Comparison of ENCODE assay signal across 14 mouse cellular contexts in genomic region chr17:63878889-63879288, GRCm38 (mm10). TPM values are rescaled to one million over a fixed set of nuclear protein-coding genes. Genes with fewer than 3 reads are reported as not detected.
DNase-seq lines count a peak whose midpoint lies in the region; ATAC-seq and TF ChIP-seq lines count a peak whose summit lies in the region.
"Had no signal": no experiment of that assay in that cellular context is flagged by ENCODE, and none has a peak within 500 bp of the region (broad histone marks: within the 10 kb centered on the region; RNA-seq: fewer than 3 reads in every experiment).

No protein-coding gene starts in this region.

- H3K4me2 ChIP-seq in midbrain, postnatal 0 days (ENCODE audit: low read depth, low read length, poor library complexity, severe bottlenecking), result no peak overlapping the region
- no peak overlapping the region for H3K4me2 ChIP-seq in midbrain, embryonic 11.5 days
- H3K4me2 ChIP-seq: embryonic facial prominence, embryonic 15.5 days; hindbrain, embryonic 15.5 days; liver, embryonic 13.5 days had no signal

- intact Hi-C loops in heart, postnatal 36 days (cut with DNase I), result no loop called here

- peak; percentile 12 for DNase-seq in embryo, embryonic 11 days
- DNase-seq in embryo, embryonic 9.5 days (ENCODE audit: extremely low spot score), result no peak
- peak; percentile 24 for DNase-seq in heart, adult 8-10 months (ENCODE audit: low spot score)
- no peak for DNase-seq in heart, postnatal 36 days
- DNase-seq in midbrain, postnatal 0 days (ENCODE audit: low spot score), result peak; percentile 8
- DNase-seq in midbrain, embryonic 11.5 days (ENCODE audit: low spot score, missing footprints), result no peak
- peak; percentile 6 for DNase-seq in layer of hippocampus, adult 9-10 months (ENCODE audit: low spot score)
- no peak for DNase-seq in ovary, postnatal 36 days (ENCODE audit: low spot score)
- DNase-seq: cerebellum, adult 9-11 months; liver, embryonic 13.5 days; thymus, postnatal 14 days had no signal

- ATAC-seq in midbrain, postnatal 0 days (ENCODE audit: low FRiP score), result no peak
- no peak for ATAC-seq in midbrain, embryonic 11.5 days (ENCODE audit: low FRiP score)
- ATAC-seq: activated CD4-positive, CD25-positive, alpha-beta regulatory T cell, adult 4 months had no signal

- H3K4me3 ChIP-seq in midbrain, postnatal 0 days (ENCODE audit: low read depth, low read length), result no peak overlapping the region
- no peak overlapping the region for H3K4me3 ChIP-seq in midbrain, embryonic 11.5 days (ENCODE audit: low read depth, low read length)
- H3K4me3 ChIP-seq: embryonic facial prominence, embryonic 15.5 days; hindbrain, embryonic 15.5 days; liver, embryonic 13.5 days had no signal

- H3K4me1 ChIP-seq in midbrain, postnatal 0 days (ENCODE audit: insufficient read depth, low read length), result no peaks in the 10 kb centered on the region
- H3K4me1 ChIP-seq in midbrain, embryonic 11.5 days (ENCODE audit: control insufficient read depth, insufficient read depth, low read length), result no peaks in the 10 kb centered on the region
- H3K4me1 ChIP-seq: embryonic facial prominence, embryonic 15.5 days; hindbrain, embryonic 15.5 days; liver, embryonic 13.5 days had no signal

- TF ChIP-seq CTCF in midbrain, postnatal 0 days (IDR thresholded peaks at IDR 0.05), result no peak

- no peaks in the 10 kb centered on the region for H3K9me3 ChIP-seq in midbrain, postnatal 0 days (ENCODE audit: low read length)
- no peaks in the 10 kb centered on the region for H3K9me3 ChIP-seq in midbrain, embryonic 11.5 days (ENCODE audit: control insufficient read depth, low read length)
- H3K9me3 ChIP-seq: embryonic facial prominence, embryonic 15.5 days; hindbrain, embryonic 15.5 days; liver, embryonic 13.5 days had no signal

- H3K27me3 ChIP-seq in midbrain, postnatal 0 days (ENCODE audit: insufficient read depth, low read length), result no peaks in the 10 kb centered on the region
- no peaks in the 10 kb centered on the region for H3K27me3 ChIP-seq in midbrain, embryonic 11.5 days (ENCODE audit: control insufficient read depth, insufficient read depth, low read length)
- H3K27me3 ChIP-seq: embryonic facial prominence, embryonic 15.5 days; hindbrain, embryonic 15.5 days; liver, embryonic 13.5 days had no signal

- no peaks in the 10 kb centered on the region for H3K36me3 ChIP-seq in midbrain, postnatal 0 days (ENCODE audit: insufficient read depth, low read length)
- no peaks in the 10 kb centered on the region for H3K36me3 ChIP-seq in midbrain, embryonic 11.5 days (ENCODE audit: control insufficient read depth, insufficient read depth, low read length)
- H3K36me3 ChIP-seq: embryonic facial prominence, embryonic 15.5 days; hindbrain, embryonic 15.5 days; liver, embryonic 13.5 days had no signal

- no peak overlapping the region for H3K27ac ChIP-seq in midbrain, postnatal 0 days (ENCODE audit: low read depth, low read length)
- no peak overlapping the region for H3K27ac ChIP-seq in midbrain, embryonic 11.5 days (ENCODE audit: low read depth, low read length)
- H3K27ac ChIP-seq: embryonic facial prominence, embryonic 15.5 days; hindbrain, embryonic 15.5 days; liver, embryonic 13.5 days had no signal

- H3K9ac ChIP-seq in midbrain, postnatal 0 days (replicated peaks; ENCODE audit: low read length, poor library complexity, severe bottlenecking), result no peak overlapping the region
- no peak overlapping the region for H3K9ac ChIP-seq in midbrain, embryonic 11.5 days (ENCODE audit: low read length)
- H3K9ac ChIP-seq: embryonic facial prominence, embryonic 15.5 days; hindbrain, embryonic 15.5 days; liver, embryonic 13.5 days had no signal

- 76% methylated on average over 4 of the region's 4 CpGs for WGBS in midbrain, postnatal 0 days
- WGBS in midbrain, embryonic 11.5 days, result 84% methylated on average over 4 of the region's 4 CpGs

RNA-seq across cellular contexts. Expression of gene A930002H24Rik, which starts 15.3 kb away (rescaled TPM):
- under 1 TPM in 1 of 4 experiments, not detected in 3; 0.81 TPM for total RNA-seq in heart, adult 8-10 months (2022)
- not detected for total RNA-seq in heart, postnatal 36 days (2021)
- total RNA-seq in midbrain, postnatal 0 days (2014; rRNA removed), result 8.4 and 11.2 TPM in 2 replicates
- polyA plus RNA-seq in midbrain, postnatal 0 days (2015; fragmentation: Nextera tagmentation; extraction: Ambion mirVana), result 2.3 and 3.2 TPM in 2 replicates
- polyA plus RNA-seq in midbrain, embryonic 11.5 days (2014; fragmentation: Nextera tagmentation; extraction: Ambion mirVana), result 3.1 TPM in 2 replicates
- polyA plus RNA-seq: activated CD4-positive, CD25-positive, alpha-beta regulatory T cell, adult 4 months had no signal

RNA-seq across cellular contexts. Expression of gene Fer, which starts 16.0 kb away (rescaled TPM):
- 10 to 100 TPM; 17.1 to 21.6 (median 18.4) TPM for total RNA-seq in heart, adult 8-10 months (2022)
- 10 to 100 TPM; 17.8 to 19.2 TPM for total RNA-seq in heart, postnatal 36 days (2021)
- 22.6 and 27.9 TPM in 2 replicates for total RNA-seq in midbrain, postnatal 0 days (2014; rRNA removed)
- 20.1 and 22.7 TPM in 2 replicates for polyA plus RNA-seq in midbrain, postnatal 0 days (2015; fragmentation: Nextera tagmentation; extraction: Ambion mirVana)
- 33.2 and 34.5 TPM in 2 replicates for polyA plus RNA-seq in midbrain, embryonic 11.5 days (2014; fragmentation: Nextera tagmentation; extraction: Ambion mirVana)

Comparison
In these comparisons a context has a peak if more than half of its experiments do, and no peak if none do; other contexts are left out.
1. DNase-seq: peak in embryo, embryonic 11 days (single experiment), heart, adult 8-10 months (single experiment), midbrain, postnatal 0 days (single experiment) and layer of hippocampus, adult 9-10 months (single experiment); none in embryo, embryonic 9.5 days (single experiment), heart, postnatal 36 days (0 of 2), midbrain, embryonic 11.5 days (single experiment) and ovary, postnatal 36 days (single experiment).